Mouse (Mus musculus) CH12.LX (cell line): ENCODE measurements around the gene 2310057M21Rik.
A peak's percentile ranks its signal among the peaks of the same experiment; 100 is the strongest.

Experiments
- CHD1 ChIP-seq: IDR thresholded peaks from 2 replicates; pipeline ENCODE4 v1.6.1; 2012; ENCODE audit warnings: low read depth, low read length, improper control_type of control experiment, inconsistent platforms
- NELFE ChIP-seq: IDR thresholded peaks from 2 replicates; pipeline ENCODE4 v1.6.1; 2011; ENCODE audit warnings: low read depth, low read length, improper control_type of control experiment
- PAX5 ChIP-seq: IDR thresholded peaks from 2 replicates; pipeline ENCODE4 v1.6.1; 2012; ENCODE audit warnings: low read length, inconsistent platforms, mixed read lengths
- POLR2A ChIP-seq: IDR thresholded peaks from 2 replicates; pipeline ENCODE4 v1.6.1; 2011; ENCODE audit warnings: low read depth, mild to moderate bottlenecking, improper control_type of control experiment, low read length
- POLR2AphosphoS2 ChIP-seq: IDR thresholded peaks from 2 replicates; pipeline ENCODE4 v1.6.1; 2011; ENCODE audit warnings: low read depth, low read length, improper control_type of control experiment
- USF2 ChIP-seq: conservative IDR thresholded peaks from 2 replicates; pipeline ENCODE4 v1.6.1; 2011; ENCODE audit warnings: low read depth, low read length, improper control_type of control experiment
- ZMIZ1 ChIP-seq: IDR thresholded peaks from 2 replicates; pipeline ENCODE4 v1.6.1; 2012; ENCODE audit warnings: low read depth, mild to moderate bottlenecking, inconsistent platforms, low read length, improper control_type of control experiment

DNA sequence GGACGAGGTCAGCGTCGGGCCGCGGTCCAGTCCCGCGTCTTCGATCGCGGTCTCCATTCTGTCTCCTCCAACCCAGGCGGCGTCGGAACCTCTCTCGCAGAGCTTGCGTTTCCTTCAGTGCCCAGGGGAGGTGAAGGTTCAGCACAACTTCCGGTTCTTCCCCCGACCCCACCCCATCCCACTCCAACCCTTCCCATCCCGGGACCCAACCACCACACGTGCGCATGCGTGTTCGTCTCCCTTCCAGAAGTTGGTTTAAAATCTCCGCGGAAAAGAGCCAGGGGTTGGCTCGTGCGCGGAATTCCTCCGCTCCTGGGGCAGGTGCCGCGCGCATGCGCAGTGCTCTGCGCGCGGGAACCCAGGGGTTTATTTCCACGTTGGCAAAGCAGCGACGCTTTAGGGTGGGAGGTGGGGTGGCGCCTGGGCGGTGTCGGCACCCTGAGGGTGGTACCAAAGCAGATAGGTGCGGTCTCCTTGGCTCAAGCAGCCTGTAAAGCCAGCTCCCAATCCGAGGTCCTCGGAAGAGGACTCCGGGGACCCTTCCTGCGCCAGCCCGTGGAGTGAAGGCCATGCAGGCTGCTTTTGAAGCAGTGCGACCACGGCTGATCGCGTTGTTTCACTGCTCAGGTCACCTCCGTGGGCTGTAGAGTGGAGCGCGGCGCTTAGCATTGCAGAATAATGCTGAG lies at the start of gene 2310057M21Rik:
- TF ChIP-seq POLR2A, result peak; percentile 63
- TF ChIP-seq CHD1, result no peak
- TF ChIP-seq ZMIZ1, result no peak
- no peak for TF ChIP-seq POLR2AphosphoS2
- no peak for TF ChIP-seq PAX5
- TF ChIP-seq NELFE, result peak; percentile 58
- TF ChIP-seq USF2, result no peak
